Mouse (Mus musculus) liver, adult 2 months (tissue): Measurements from ENCODE around the gene Gm37240. TPM values are rescaled to one million over a fixed set of nuclear protein-coding genes. Genes with fewer than 3 reads are reported as not detected.

Experiments used
- DNase-seq: peaks from one replicate; pipeline ENCODE4 v3.0.0-alpha.2; 2011; ENCODE audit warnings: low read depth, low spot score; ENCODE audit errors: extremely low read depth
- H3K27ac ChIP-seq: fragments of 200-500 bp; replicated peaks from 2 replicates; pipeline ENCODE4 v1.5.1; 2012; ENCODE audit warnings: low read depth, mild to moderate bottlenecking, control low read depth, inconsistent platforms, low read length; ENCODE audit not compliant: insufficient read depth
- H3K27me3 ChIP-seq: fragments of 200-500 bp; 2 replicates; pipeline ENCODE4 v1.6.1; 2012; ENCODE audit warnings: mild to moderate bottlenecking, moderate library complexity, low read length, inconsistent platforms; ENCODE audit not compliant: control insufficient read depth, insufficient read depth
- H3K36me3 ChIP-seq: fragments of 200-500 bp; 2 replicates; pipeline ENCODE4 v1.6.1; 2012; ENCODE audit warnings: low read length, inconsistent platforms; ENCODE audit not compliant: control insufficient read depth, insufficient read depth
- H3K4me1 ChIP-seq: fragments of 200-500 bp; 2 replicates; pipeline ENCODE4 v1.6.1; 2011; ENCODE audit warnings: low read length; ENCODE audit not compliant: control insufficient read depth, insufficient read depth
- H3K4me3 ChIP-seq: fragments of 200-500 bp; 2 replicates; pipeline ENCODE4 v1.5.1; 2011; ENCODE audit warnings: low read depth, mild to moderate bottlenecking, control low read depth, low read length, moderate library complexity; ENCODE audit not compliant: insufficient read depth
- H3K79me2 ChIP-seq: fragments of 200-500 bp; 2 replicates; pipeline ENCODE4 v1.6.1; 2012; ENCODE audit warnings: inconsistent platforms, mild to moderate bottlenecking, low read length, moderate library complexity; ENCODE audit not compliant: control insufficient read depth, insufficient read depth
- H3K9ac ChIP-seq: fragments of 200-500 bp; 2 replicates; pipeline ENCODE4 v1.6.1; 2012; ENCODE audit warnings: low read depth, mild to moderate bottlenecking, control low read depth, inconsistent platforms, low read length
- CTCF ChIP-seq: fragments of 200-500 bp; IDR thresholded peaks from 2 replicates; pipeline ENCODE4 v1.5.1; 2011; ENCODE audit warnings: low read depth, low read length, control low read depth
- POLR2A ChIP-seq: fragments of 200-500 bp; IDR thresholded peaks from 2 replicates; pipeline ENCODE4 v1.6.1; 2011; ENCODE audit warnings: low read length, control low read depth; ENCODE audit not compliant: insufficient read depth; ENCODE audit errors: extremely low read depth
- WGBS: fragments of 180-500 bp; shearing (Covaris S2); methylation state at CpG from one replicate; pipeline ENCODE4 v1.1.7; 2018; 5-methylcytosine and 5-hydroxymethylcytosine counted together
- polyA plus RNA-seq: library from polyadenylated mRNA; depleted of rRNA; stranded (reverse); fragments of >200 nt; gene quantifications from 2 replicates; pipeline ENCODE4 v1.2.3, GENCODE M21; 2012
- total RNA-seq: library from RNA; depleted of rRNA; stranded (reverse); fragments of >200 nt; gene quantifications from 2 replicates; pipeline ENCODE4 v1.2.3, GENCODE M21; 2014

Gene Gm37240
- total and polyA plus RNA-seq, 2 experiments, result 2.2 to 6.9 TPM

GRCm38 (mm10) chr3:84688176-84688575 lies 1199.1 kb downstream of the Gm37240 start:
- Histone ChIP-seq H3K4me3 (no peak overlapping the region), H3K27ac (no peak overlapping the region), H3K4me1 (peaks cover 3% of the 10 kb centered on the region; the same call in 1 of the 2 replicates), H3K9ac (no peak overlapping the region), H3K79me2 (no peaks in the 10 kb centered on the region), H3K27me3 (no peaks in the 10 kb centered on the region), H3K36me3 (no peaks in the 10 kb centered on the region)
- no peak for TF ChIP-seq POLR2A
- TF ChIP-seq CTCF, result peak; percentile 55
- WGBS, result 35% methylated on average over 5 of the region's 5 CpGs
- peak; percentile 86 for DNase-seq

- Histone ChIP-seq H3K36me3 (no peaks in the 10 kb centered on the region), H3K4me1 (peaks cover 3% of the 10 kb centered on the region; the same call in 1 of the 2 replicates), H3K79me2 (no peaks in the 10 kb centered on the region), H3K9ac (no peak overlapping the region), H3K27ac (no peak overlapping the region), H3K4me3 (no peak overlapping the region), H3K27me3 (no peaks in the 10 kb centered on the region)
- DNase-seq, result no peak
- WGBS, result 85% methylated on average over 2 of the region's 2 CpGs
- TF ChIP-seq POLR2A (no peak), CTCF (no peak)
These were observed 1199.9 kb downstream of the Gm37240 start for GRCm38 (mm10) chr3:84687488-84687846.

GRCm38 (mm10) chr3:84686799-84687487 lies 1200.4 kb downstream of the Gm37240 start:
- H3K4me3 ChIP-seq, result no peak overlapping the region
- 65% methylated on average over 7 of the region's 7 CpGs for WGBS
- TF ChIP-seq POLR2A, result no peak
- no peak for TF ChIP-seq CTCF
- H3K79me2 ChIP-seq, result no peaks in the 10 kb centered on the region
- H3K27ac ChIP-seq, result no peak overlapping the region
- peaks cover 3% of the 10 kb centered on the region; the same call in 1 of the 2 replicates for H3K4me1 ChIP-seq
- no peaks in the 10 kb centered on the region for H3K27me3 ChIP-seq
- H3K9ac ChIP-seq, result no peak overlapping the region
- H3K36me3 ChIP-seq, result no peaks in the 10 kb centered on the region
- DNase-seq, result no peak

GRCm38 (mm10) chr3:84686294-84686672 lies 1201.0 kb downstream of the Gm37240 start:
- Histone ChIP-seq H3K36me3 (no peaks in the 10 kb centered on the region), H3K9ac (no peak overlapping the region), H3K4me1 (peaks cover 3% of the 10 kb centered on the region; the same call in 1 of the 2 replicates), H3K27me3 (no peaks in the 10 kb centered on the region), H3K27ac (no peak overlapping the region), H3K79me2 (no peaks in the 10 kb centered on the region), H3K4me3 (no peak overlapping the region)
- TF ChIP-seq CTCF (no peak), POLR2A (no peak)
- 87% methylated on average over 2 of the region's 2 CpGs for WGBS
- no peak for DNase-seq

GRCm38 (mm10) chr3:84685662-84686293 lies 1201.5 kb downstream of the Gm37240 start:
- DNase-seq, result no peak
- Histone ChIP-seq H3K4me1 (peaks cover 3% of the 10 kb centered on the region; the same call in 1 of the 2 replicates), H3K36me3 (no peaks in the 10 kb centered on the region), H3K9ac (no peak overlapping the region), H3K4me3 (no peak overlapping the region), H3K27ac (no peak overlapping the region), H3K27me3 (no peaks in the 10 kb centered on the region), H3K79me2 (no peaks in the 10 kb centered on the region)
- no peak for TF ChIP-seq POLR2A
- no peak for TF ChIP-seq CTCF
- WGBS, result 81% methylated on average over 8 of the region's 8 CpGs

GRCm38 (mm10) chr3:84683788-84684187 lies 1203.5 kb downstream of the Gm37240 start:
- WGBS, result 89% methylated on average over 6 of the region's 6 CpGs

More at GRCm38 (mm10) chr3:84683788-84684187, 1203.5 kb downstream of the Gm37240 start:
- H3K36me3 ChIP-seq, result no peaks in the 10 kb centered on the region
- H3K27ac ChIP-seq, result no peak overlapping the region
- peaks cover 3% of the 10 kb centered on the region; the same call in 1 of the 2 replicates for H3K4me1 ChIP-seq
- H3K79me2 ChIP-seq, result no peaks in the 10 kb centered on the region
- TF ChIP-seq POLR2A (no peak), CTCF (no peak)
- H3K27me3 ChIP-seq, result no peaks in the 10 kb centered on the region
- DNase-seq, result no peak
- H3K4me3 ChIP-seq, result no peak overlapping the region
- no peak overlapping the region for H3K9ac ChIP-seq
